Mouse (Mus musculus) effector memory CD4-positive, alpha-beta T cell, adult 7 months (primary cell): ENCODE data around the gene Commd3. TPM values are rescaled to one million over a fixed set of nuclear protein-coding genes. Genes with fewer than 3 reads are reported as not detected.

Experiments
- polyA plus RNA-seq: library from polyadenylated mRNA; unstranded; fragments of 100-300 nt; shearing (Covaris generic); gene quantifications from one replicate; pipeline ENCODE4 v1.2.1, GENCODE M21; 2017

Gene Commd3
- polyA plus RNA-seq: 87.4 TPM

DNA sequence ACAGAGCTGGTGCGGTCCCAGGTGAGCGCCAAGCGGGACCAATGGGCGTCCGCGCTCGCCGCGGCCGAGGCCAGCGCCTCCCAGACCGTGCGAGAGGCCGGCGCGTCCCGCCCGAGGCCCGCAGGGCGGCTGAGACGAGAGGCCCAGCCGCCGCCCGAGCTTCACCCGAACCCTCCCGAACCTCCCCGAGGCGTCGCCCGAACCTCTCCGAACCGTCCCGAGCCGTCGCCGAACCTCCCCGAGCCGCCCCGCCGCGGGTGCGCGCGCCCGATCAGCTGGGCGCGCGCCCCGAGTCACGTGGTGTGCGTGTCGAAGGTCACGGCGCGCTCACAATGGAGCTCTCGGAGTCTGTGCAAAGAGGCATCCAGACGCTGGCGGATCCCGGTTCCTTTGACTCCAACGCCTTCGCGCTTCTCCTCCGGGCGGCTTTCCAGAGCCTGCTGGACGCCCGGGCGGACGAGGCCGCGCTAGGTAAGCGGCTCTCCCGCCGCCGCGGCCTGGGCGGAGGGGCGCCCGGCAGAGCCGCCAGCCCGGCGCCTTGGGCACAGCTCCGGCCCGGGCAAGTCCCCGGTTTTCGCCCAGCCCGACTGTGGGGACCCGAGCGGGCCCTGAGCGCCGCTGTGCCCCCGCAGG lies at the start of gene Commd3:
Commd3 (plus strand) TSS at position 252 of the 633 bp plus-strand sequence.

GRCm38 (mm10) chr2:18676936-18677491 lies 4.8 kb downstream of the Commd3 start, which contains the start of gene Bmi1:
Bmi1 (plus strand) TSS chr2:18677018.

GRCm38 (mm10) chr2:18693871-18694610 lies 21.9 kb downstream of the Commd3 start, which contains the start of gene Spag6:
Spag6 (plus strand) TSS chr2:18694032.

Other genes with a start within 250 kb of the Commd3 start
- 55.1 TPM for gene Bmi1, start 4.6 kb downstream of the Commd3 start, polyA plus RNA-seq
- gene Spag6, start 21.6 kb downstream of the Commd3 start, polyA plus RNA-seq: not detected